Mouse (Mus musculus): Measurements from ENCODE around the gene Npdc1. TPM values are rescaled to one million over a fixed set of nuclear protein-coding genes. Genes with fewer than 3 reads are reported as not detected.

The Npdc1 gene
- polyA plus RNA-seq, 1 experiment from 2014 or later, result 408 TPM

- ATAC-seq (replicated peaks), result no peak
- no peak overlapping the region for H3K27ac ChIP-seq (replicated peaks)
- 67% methylated on average over 1 of the region's 1 CpGs for WGBS
Measured at GRCm38 (mm10) chr2:25423626-25424025, 24.5 kb downstream of the Npdc1 start.

GRCm38 (mm10) chr2:25425481-25425880 is 26.3 kb downstream of the Npdc1 start:
- no peak overlapping the region for H3K27ac ChIP-seq (replicated peaks)
- WGBS, result 37% methylated on average over 27 of the region's 27 CpGs
- no peak overlapping the region for H3K9ac ChIP-seq (replicated peaks)
- H3K27me3 ChIP-seq, result peaks cover 2% of the 10 kb centered on the region; the same call in 1 of the 2 replicates
- no peaks in the 10 kb centered on the region for H3K36me3 ChIP-seq
- no peaks in the 10 kb centered on the region for H3K9me3 ChIP-seq
- H3K4me1 ChIP-seq, result peaks cover 22% of the 10 kb centered on the region
- H3K4me2 ChIP-seq (replicated peaks), result no peak overlapping the region
- H3K4me3 ChIP-seq, result no peak overlapping the region
- ATAC-seq (replicated peaks), result no peak

More at GRCm38 (mm10) chr2:25423626-25424025, 24.5 kb downstream of the Npdc1 start:
- Histone ChIP-seq H3K4me2 (replicated peaks) (no peak overlapping the region), H3K9me3 (no peaks in the 10 kb centered on the region), H3K27me3 (no peaks in the 10 kb centered on the region), H3K9ac (replicated peaks) (no peak overlapping the region), H3K36me3 (no peaks in the 10 kb centered on the region), H3K4me3 (no peak overlapping the region), H3K4me1 (peaks cover 7% of the 10 kb centered on the region; the same call in 1 of the 2 replicates)

- H3K4me1 ChIP-seq, result peaks cover 31% of the 10 kb centered on the region
- H3K9me3 ChIP-seq, result no peaks in the 10 kb centered on the region
- peaks cover 2% of the 10 kb centered on the region; the same call in 1 of the 2 replicates for H3K27me3 ChIP-seq
- no peaks in the 10 kb centered on the region for H3K36me3 ChIP-seq
- no peak overlapping the region for H3K27ac ChIP-seq (replicated peaks)
- H3K4me3 ChIP-seq, result no peak overlapping the region
- H3K9ac ChIP-seq (replicated peaks), result no peak overlapping the region
- peak; percentile 30; the same call in 1 of the 2 replicates for ATAC-seq (replicated peaks)
- no peak overlapping the region for H3K4me2 ChIP-seq (replicated peaks)
- 21% methylated on average over 5 of the region's 5 CpGs for WGBS
Measured at GRCm38 (mm10) chr2:25426721-25427191, 27.6 kb downstream of the Npdc1 start.

GRCm38 (mm10) chr2:25427256-25427655 is 28.1 kb downstream of the Npdc1 start:
- H3K4me2 ChIP-seq (replicated peaks), result no peak overlapping the region
- 92% methylated on average over 5 of the region's 5 CpGs for WGBS
- no peaks in the 10 kb centered on the region for H3K9me3 ChIP-seq
- peaks cover 2% of the 10 kb centered on the region; the same call in 1 of the 2 replicates for H3K27me3 ChIP-seq
- peaks cover 31% of the 10 kb centered on the region for H3K4me1 ChIP-seq
- H3K36me3 ChIP-seq, result no peaks in the 10 kb centered on the region
- no peak for ATAC-seq (replicated peaks)
- no peak overlapping the region for H3K27ac ChIP-seq (replicated peaks)
- no peak overlapping the region for H3K4me3 ChIP-seq
- H3K9ac ChIP-seq (replicated peaks), result no peak overlapping the region

- Histone ChIP-seq H3K4me1 (peaks cover 31% of the 10 kb centered on the region), H3K4me3 (peak within 1 kb of the TSS; percentile 83), H3K9me3 (no peaks in the 10 kb centered on the region), H3K27ac (replicated peaks) (peak within 1 kb of the TSS; percentile 80), H3K27me3 (peaks cover 2% of the 10 kb centered on the region; the same call in 1 of the 2 replicates), H3K9ac (replicated peaks) (peak within 1 kb of the TSS; percentile 73), H3K36me3 (peaks cover 5% of the 10 kb centered on the region; the same call in 1 of the 2 replicates), H3K4me2 (replicated peaks) (peak within 1 kb of the TSS; percentile 76)
- under 1% methylated on average over 85 of the region's 89 CpGs for WGBS
- ATAC-seq (replicated peaks), result peak; percentile 93
Measured at GRCm38 (mm10) chr2:25428442-25429236, 29.5 kb downstream of the Npdc1 start, which contains the start of gene Abca2. TSS of gene Abca2 (plus strand) at chr2:25428703.

GRCm38 (mm10) chr2:25429435-25430180 is 30.5 kb downstream of the Npdc1 start:
- Histone ChIP-seq H3K27me3 (peaks cover 2% of the 10 kb centered on the region; the same call in 1 of the 2 replicates), H3K9me3 (no peaks in the 10 kb centered on the region), H3K4me2 (replicated peaks) (peak overlapping the region; percentile 76), H3K9ac (replicated peaks) (peak overlapping the region; percentile 73), H3K36me3 (peaks cover 8% of the 10 kb centered on the region; the same call in 1 of the 2 replicates), H3K4me3 (peak overlapping the region; percentile 83), H3K27ac (replicated peaks) (no peak overlapping the region), H3K4me1 (peaks cover 31% of the 10 kb centered on the region)
- WGBS, result 63% methylated on average over 5 of the region's 5 CpGs
- ATAC-seq (replicated peaks), result no peak

GRCm38 (mm10) chr2:25430395-25431233 is 31.5 kb downstream of the Npdc1 start:
- peaks cover 31% of the 10 kb centered on the region for H3K4me1 ChIP-seq
- H3K27me3 ChIP-seq, result peaks cover 2% of the 10 kb centered on the region; the same call in 1 of the 2 replicates
- no peak overlapping the region for H3K4me2 ChIP-seq (replicated peaks)
- H3K36me3 ChIP-seq, result peaks cover 16% of the 10 kb centered on the region
- H3K9me3 ChIP-seq, result no peaks in the 10 kb centered on the region
- H3K9ac ChIP-seq (replicated peaks), result no peak overlapping the region
- H3K4me3 ChIP-seq, result no peak overlapping the region
- no peak overlapping the region for H3K27ac ChIP-seq (replicated peaks)
- no peak for ATAC-seq (replicated peaks)
- 59% methylated on average over 17 of the region's 17 CpGs for WGBS

- Histone ChIP-seq H3K4me3 (no peak overlapping the region), H3K36me3 (peaks cover 17% of the 10 kb centered on the region), H3K4me1 (peaks cover 31% of the 10 kb centered on the region), H3K4me2 (replicated peaks) (no peak overlapping the region), H3K9ac (replicated peaks) (no peak overlapping the region), H3K9me3 (no peaks in the 10 kb centered on the region), H3K27ac (replicated peaks) (no peak overlapping the region), H3K27me3 (peaks cover 2% of the 10 kb centered on the region; the same call in 1 of the 2 replicates)
- no peak for ATAC-seq (replicated peaks)
- 75% methylated on average over 6 of the region's 6 CpGs for WGBS
Measured at GRCm38 (mm10) chr2:25431308-25431855, 32.2 kb downstream of the Npdc1 start.

- Histone ChIP-seq H3K4me3 (no peak overlapping the region), H3K27ac (replicated peaks) (no peak overlapping the region), H3K9ac (replicated peaks) (no peak overlapping the region), H3K36me3 (peaks cover 23% of the 10 kb centered on the region), H3K4me1 (peaks cover 31% of the 10 kb centered on the region), H3K9me3 (no peaks in the 10 kb centered on the region), H3K4me2 (replicated peaks) (no peak overlapping the region), H3K27me3 (peaks cover 2% of the 10 kb centered on the region; the same call in 1 of the 2 replicates)
- no peak for ATAC-seq (replicated peaks)
- 88% methylated on average over 11 of the region's 11 CpGs for WGBS
Measured at GRCm38 (mm10) chr2:25432326-25433098, 33.4 kb downstream of the Npdc1 start.

GRCm38 (mm10) chr2:25433101-25433500 is 34.0 kb downstream of the Npdc1 start:
- 93% methylated on average over 17 of the region's 17 CpGs for WGBS
- H3K9me3 ChIP-seq, result no peaks in the 10 kb centered on the region

More at GRCm38 (mm10) chr2:25433101-25433500, 34.0 kb downstream of the Npdc1 start:
- peaks cover 26% of the 10 kb centered on the region for H3K4me1 ChIP-seq
- H3K27ac ChIP-seq (replicated peaks), result no peak overlapping the region
- ATAC-seq (replicated peaks), result no peak
- H3K4me3 ChIP-seq, result no peak overlapping the region
- H3K9ac ChIP-seq (replicated peaks), result no peak overlapping the region
- peaks cover 2% of the 10 kb centered on the region; the same call in 1 of the 2 replicates for H3K27me3 ChIP-seq
- no peak overlapping the region for H3K4me2 ChIP-seq (replicated peaks)
- peaks cover 29% of the 10 kb centered on the region for H3K36me3 ChIP-seq
